Mouse (Mus musculus) bone marrow macrophage, adult 2 months (primary cell): ENCODE results near the gene Gm20388.

Source experiments
- CTCF ChIP-seq: IDR thresholded peaks from 2 replicates; pipeline ENCODE4 v1.5.1; 2012; ENCODE audit warnings: low read depth, mild to moderate bottlenecking, low read length, moderate library complexity
- POLR2A ChIP-seq: IDR thresholded peaks from 2 replicates; pipeline ENCODE4 v1.6.1; 2012; ENCODE audit warnings: mild to moderate bottlenecking, low read depth, low read length, borderline replicate concordance

DNA sequence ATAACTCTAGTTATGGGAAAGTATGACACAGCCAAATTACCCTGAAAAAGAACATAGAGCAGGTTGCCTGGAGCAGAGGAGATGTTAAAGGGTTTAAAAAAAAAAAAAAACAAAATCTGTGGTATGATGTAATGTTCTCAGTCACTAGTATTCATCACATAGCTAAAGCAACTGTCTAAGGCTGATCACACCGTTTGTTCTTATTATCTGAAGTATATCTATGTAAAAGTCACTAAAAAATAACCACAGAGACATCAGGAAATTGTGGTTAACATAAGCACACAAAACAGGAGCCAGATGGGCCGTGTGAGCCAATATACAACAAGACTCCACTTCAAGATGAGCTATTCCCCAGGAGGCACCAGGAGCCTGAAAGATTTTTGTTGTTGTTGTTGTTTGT, 3089.7 kb downstream of the Gm20388 start:
- TF ChIP-seq CTCF (no peak), POLR2A (no peak)
